Mouse (Mus musculus) T-cell, adult 2 months (primary cell): Measurements from ENCODE around the gene Arid3a.

Source experiments
- DNase-seq: peaks from one replicate; pipeline ENCODE4 v3.0.0; 2022; ENCODE audit warnings: low spot score

Gene Arid3a

DNA sequence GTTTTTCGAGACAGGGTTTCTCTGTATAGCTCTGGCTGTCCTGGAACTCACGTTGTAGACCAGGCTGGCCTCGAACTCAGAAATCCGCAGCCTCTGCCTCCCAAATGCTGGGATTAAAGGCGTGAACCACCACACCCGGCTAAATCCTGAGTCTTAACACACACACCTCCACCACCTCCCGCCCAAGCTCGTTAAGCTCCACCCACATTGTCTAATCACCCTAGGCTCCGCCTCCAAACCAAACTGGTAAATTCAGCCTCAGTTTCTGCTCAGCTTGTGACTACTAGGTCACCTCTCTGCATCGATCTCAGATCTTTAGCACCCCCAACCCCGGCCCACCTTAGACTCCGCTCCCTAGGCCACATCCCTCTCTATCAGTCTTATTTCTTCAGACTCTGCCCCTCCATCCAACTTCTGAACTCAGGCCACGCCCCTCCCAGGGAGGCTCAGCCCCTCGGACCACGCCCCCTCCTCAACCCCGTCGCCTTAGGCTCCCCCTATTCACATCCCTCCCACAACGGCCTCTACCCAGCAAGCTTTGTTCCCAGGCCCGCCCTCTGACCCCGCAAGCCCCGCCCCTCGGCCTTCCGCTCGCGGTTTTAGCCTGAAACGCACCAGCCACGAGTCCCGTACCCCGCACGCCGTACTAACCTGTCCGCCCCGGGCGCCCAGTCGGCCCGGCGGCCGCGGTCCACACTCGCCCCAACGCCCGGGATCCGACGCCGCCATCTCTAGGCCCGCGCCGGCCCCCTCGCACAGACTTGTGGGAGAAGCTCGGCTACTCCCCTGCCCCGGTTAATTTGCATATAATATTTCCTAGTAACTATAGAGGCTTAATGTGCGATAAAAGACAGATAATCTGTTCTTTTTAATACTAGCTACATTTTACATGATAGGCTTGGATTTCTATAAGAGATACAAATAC lies 18.4 kb upstream of the Arid3a start, which contains the start of gene Med16:
Gene Med16 (minus strand): TSS at position 757 of the 925 bp plus-strand sequence.
- peak; percentile 97 for DNase-seq

DNA sequence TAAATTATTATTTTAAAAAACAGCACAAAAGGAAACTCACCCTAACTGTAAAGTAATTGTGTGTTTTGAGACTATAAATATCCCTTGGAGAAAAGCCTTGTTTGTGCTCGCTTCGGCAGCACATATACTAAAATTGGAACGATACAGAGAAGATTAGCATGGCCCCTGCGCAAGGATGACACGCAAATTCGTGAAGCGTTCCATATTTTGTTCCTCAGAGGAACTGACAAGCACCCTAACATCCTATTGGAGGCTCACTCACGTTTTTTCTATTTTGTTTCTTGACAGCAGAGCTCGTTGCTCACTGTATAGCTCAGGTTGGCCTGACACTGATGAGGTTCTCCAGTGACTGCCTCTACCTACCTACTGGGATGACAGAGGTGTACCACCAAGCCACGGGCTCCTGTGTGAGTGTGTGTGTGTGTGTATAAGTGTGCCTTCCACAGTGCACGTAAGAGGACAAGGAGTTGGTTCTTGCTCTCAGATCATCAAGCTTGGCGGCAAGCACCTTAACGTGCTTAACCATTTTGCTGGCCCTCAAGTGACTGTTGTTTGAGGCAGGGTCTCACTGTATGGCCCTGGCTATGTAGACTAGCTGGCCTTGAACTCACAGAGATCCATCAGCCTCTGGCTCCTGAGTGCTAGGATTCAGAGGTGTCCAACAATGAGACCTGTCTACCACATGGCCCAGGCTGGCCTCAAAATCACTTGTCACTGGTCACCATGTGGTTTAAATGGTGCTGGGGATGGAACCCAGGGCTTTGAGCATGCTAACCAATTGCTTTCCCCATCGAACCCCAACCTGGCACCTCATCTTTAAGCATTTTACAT lies 17.5 kb upstream of the Arid3a start:
- DNase-seq, result peak; percentile 45

DNA sequence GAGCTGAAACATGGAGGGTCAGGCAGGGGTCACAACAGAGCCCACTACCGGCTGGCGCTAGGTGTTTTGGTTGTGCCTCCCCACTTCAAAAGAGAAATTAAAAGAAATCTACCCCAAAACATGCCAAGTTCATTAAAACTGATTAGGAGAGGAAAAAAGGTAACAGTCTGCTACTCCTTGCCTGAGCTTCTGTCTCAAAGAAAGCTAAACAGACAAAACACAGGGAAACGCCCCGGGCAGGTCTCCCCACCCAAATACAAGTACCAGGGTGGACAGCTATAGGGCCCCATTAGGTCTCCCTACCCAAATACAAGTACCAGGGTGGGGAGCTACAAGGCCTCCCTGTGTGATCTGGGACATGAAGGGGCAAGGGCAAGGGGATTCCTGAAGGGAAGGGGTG lies 16.3 kb upstream of the Arid3a start, which contains the start of gene Gm26602:
Gene Gm26602 (plus strand): TSS at position 301 of the 400 bp plus-strand sequence.
- no peak for DNase-seq

DNA sequence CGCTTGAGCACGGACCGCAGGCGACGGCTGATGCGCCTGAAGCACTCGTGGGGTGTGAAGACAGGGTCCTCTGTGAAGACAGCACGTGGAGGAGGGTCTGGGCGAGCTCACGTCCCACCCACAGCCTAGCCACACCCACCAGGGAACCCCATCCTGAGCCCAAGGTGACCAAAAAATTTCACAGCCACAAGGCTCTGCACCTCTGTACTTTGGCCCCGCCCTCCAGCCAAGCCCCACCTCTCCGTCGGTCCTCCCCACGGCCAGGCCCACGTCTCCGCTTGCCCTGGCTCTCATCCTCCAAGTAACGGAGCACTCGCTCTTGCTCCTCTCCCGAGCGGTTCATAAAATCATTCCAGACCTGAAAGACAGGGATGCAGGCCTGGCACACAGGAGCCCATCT lies 14.4 kb upstream of the Arid3a start:
- no peak for DNase-seq

DNA sequence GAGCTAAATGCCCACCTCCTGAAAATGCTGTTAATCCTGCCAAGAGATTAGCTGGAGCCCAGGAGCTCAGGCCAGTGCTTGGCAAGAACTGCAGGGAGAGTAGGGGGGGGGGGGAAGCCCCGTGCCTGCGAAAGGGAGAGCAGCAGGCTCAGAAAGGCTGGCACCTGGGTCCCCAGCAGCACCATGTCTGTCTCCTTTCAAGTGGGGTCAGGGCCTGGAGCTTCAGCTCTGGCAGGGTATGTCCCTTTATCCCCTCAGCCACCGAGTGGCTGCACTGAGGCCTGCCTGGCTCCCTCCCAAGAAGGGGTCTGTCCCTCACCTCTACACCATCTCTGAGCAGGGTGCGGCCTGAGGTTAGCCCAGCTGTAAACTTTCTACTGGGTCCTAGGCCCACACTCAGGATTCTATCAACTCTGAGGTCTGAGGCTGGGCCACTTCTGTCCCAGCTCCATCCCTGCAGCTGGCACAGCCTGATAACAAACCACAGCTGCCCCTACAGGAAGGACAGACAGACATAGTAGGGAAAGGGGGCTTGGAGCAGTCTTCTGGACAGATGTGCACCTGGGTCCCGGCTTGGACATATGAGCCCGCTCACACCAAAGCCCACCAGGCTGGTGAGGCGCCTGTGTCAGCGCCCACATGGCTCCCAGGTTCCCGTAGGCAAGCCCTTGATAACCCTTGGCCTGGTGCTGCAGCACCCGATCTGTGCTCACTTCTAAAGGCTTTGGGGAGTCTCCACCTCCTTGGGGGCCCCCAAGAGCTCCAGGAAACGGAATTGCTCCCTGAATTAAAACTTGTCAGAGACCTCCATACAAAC lies 12.5 kb upstream of the Arid3a start:
- DNase-seq, result no peak

DNA sequence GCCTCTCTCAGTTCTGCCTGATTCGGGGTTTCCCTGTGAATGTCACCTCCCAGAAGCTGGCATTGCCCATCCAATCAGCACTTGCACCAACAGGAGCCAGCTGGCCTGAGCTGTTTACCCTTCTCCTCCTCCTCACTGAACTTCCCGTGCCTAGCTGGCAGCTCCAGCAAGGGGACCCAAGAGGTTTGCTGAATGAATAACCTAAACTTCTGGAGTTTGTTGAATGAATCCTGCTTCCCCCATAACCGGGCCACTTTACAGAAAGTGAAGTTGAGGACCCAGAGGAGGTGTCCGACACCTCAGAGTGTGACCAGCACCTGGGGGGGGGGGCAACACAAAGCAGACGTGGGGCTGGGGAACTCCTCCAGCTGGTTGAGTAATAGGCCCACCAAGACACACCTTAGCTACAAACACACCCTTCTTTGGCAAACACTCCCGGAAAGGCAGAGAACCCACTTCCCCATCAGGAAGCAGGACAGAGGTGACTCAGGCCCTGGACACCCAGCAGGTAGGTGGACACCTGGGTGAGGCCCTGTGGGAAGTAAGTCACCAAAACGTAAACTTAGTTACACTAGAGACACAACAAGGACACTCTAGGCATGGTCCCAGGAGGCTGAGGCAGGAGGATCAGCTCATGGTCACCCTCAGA lies 11.8 kb upstream of the Arid3a start:
- DNase-seq, result no peak

DNA sequence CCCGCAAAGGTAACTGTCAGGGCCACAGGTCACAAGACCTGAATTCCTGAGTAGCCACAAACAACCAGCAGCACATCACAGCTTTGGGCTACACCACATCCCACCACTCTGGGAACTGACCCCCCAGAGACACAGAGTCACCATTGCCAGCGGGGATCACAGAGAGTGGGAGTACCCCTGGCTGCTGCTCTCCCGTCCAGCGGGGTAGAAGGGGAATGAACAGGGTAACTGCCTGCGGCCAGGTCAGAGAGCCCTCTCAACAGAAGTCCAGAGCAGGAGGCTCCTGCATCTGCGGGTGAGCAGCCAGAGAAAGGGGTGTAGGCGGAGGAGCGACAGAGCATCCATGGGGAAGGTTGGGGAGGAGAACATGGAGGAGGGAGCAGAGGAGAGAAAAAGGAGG lies 10.8 kb upstream of the Arid3a start:
- no peak for DNase-seq

DNA sequence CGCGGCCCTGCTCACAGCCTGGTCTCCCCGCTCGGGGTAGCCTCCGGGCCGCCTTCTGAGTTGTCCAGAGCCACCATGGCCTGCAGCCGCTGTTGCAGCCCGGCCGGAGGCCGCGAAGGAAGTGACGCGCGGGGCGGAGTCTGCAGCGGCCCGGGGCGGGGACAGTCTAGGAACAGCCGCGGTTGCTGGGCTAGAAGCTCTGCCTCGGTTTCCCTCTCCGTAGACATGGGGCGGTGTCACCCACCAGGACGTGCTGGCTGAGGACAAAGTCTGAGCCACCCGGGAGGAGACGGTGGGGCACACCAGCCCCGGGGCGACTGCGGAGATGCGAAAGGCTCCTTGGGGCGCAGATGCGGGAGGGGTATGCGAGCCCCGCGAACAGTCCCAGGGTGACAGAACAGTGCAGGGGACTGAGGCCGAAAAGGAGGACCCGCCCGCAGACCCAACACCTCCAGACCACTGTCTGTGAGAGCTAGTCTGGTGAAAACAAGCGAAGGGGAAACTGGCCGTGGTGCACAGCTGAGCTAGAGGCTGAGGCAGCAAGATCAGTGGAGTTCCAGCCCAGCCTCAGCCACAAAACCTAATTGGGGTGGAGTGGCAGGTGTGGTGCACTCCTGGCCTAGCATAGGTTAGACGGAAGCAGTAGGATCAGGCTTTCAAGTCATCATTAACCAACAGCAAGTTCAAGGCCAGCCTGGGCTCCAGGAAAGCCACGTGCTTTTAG lies 9.9 kb upstream of the Arid3a start, which contains the start of gene Kiss1r:
Gene Kiss1r (plus strand): TSS at position 164 of the 724 bp plus-strand sequence.
- DNase-seq, result peak; percentile 73

DNA sequence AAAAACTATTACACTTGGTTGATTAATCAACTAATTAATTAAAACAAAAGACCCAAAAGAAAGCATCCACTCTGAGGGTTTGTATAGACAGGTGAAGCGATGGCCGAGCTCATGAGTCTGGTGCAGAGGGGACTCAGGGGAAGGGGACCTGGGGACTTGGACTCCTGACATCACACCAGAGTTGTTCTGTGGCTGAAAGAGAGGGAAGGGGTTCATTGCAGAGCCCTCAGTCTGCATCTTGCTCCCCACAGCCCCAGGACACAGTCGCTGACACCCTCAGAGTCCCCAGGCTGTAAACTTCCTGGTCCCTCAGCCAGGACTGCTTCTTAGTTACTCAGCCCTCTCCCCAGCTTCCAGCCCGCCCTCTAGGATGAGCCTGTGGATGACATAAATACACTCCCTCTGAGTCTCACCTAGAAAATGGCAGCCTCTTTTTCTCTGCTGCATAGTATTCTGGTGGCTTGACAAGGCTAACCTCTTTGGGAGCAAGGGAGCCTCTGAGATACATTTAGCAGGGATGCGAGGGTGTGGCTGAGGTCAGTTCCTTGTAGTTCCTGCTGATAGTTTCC lies 9.2 kb upstream of the Arid3a start:
- no peak for DNase-seq

DNA sequence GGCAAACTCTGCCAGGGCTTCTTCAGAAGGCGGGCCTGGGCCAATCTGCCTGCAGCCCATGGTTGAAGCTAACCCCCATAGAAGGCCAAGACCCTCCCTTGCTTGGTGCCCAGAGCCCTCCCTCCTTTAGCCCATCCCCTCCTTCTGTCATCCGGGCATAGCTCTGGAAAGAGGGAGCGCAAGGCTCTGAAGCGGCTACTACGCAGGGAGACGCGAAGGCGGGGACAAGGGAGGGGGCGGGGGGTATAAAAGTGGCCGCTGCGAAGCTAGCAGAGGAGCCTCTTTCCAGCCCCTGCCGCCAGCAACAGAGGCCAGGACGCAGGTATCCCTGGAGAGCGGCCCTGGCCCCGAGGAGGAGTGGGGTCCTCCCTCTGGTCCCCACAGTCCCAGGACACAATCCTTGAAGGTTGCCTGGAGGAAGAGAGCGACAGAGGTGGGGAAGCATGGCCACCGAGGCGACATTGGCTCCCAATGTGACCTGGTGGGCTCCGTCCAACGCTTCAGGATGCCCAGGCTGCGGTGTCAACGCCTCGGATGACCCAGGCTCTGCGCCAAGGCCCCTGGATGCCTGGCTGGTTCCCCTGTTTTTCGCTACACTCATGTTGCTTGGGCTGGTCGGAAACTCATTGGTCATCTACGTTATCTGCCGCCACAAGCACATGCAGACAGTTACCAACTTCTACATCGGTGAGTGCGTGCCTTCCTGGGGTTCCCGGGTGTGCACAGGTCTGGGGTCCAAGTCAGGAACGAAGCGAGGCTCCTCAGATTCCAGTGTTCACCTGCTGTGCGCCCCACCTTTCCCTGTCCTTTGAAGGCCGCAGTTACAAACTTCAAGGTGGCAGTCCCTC lies 8.4 kb upstream of the Arid3a start:
- DNase-seq, result no peak

DNA sequence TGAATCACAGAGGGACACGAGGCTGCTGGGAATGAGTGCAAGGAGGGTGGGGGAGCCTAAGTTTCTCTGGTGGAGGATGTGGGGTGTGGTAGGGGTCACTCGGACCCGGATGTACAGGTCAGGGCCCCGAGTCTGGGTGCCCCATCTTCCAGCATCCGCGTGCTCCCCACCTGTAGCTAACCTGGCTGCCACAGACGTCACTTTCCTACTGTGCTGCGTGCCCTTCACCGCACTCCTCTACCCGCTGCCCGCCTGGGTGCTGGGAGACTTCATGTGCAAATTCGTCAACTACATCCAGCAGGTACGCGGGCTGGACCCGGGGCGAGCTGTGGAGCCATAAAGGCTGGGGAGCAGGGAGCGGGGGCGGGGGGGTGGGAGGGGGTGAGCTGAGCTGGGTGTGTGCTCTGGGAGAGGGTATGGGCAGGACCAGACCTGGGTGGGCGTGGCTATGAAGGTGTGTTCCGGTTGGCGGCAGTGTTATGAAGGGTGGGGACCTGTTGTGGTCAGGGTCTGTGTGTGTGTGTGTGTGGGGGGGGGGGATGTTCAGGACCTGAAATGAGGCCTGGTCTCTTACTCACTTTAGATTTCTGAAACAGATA lies 7.5 kb upstream of the Arid3a start:
- DNase-seq, result no peak

DNA sequence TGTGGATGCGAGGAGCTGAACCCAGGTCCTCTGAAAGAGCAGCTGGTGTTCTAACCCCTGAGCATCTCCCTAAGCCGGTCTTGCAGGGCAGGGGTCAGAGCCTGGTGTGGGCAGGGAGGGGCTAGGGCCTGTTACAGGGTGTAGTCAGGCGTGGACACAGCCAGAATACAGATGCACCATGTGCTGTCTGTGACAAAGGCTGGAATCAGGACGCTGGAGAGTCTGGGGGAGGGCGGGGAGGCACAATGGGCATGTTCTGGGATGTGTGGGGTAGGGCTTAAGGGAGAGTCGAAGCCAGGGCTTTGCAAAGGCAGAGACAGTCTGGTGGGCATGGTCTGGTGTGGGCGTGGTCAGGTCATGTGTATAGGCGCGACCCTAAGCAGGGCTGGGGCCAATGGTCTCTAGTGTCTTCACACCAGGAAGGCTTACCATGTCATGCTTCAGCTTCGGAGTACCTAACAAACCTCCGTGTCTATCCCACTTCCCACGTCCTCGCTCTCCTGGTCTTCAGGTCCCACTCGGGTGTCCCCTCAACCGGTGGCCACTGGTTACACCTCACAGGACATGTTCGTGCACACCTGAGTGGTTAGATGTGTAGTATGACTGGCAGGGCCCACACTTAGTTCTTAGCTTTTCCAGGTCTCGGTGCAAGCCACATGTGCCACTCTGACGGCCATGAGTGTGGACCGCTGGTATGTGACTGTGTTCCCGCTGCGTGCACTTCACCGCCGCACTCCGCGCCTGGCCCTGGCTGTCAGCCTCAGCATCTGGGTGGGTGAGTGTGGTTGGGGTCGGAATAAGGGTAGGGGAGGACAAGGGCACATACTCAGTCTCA lies 6.6 kb upstream of the Arid3a start:
- DNase-seq, result no peak

DNA sequence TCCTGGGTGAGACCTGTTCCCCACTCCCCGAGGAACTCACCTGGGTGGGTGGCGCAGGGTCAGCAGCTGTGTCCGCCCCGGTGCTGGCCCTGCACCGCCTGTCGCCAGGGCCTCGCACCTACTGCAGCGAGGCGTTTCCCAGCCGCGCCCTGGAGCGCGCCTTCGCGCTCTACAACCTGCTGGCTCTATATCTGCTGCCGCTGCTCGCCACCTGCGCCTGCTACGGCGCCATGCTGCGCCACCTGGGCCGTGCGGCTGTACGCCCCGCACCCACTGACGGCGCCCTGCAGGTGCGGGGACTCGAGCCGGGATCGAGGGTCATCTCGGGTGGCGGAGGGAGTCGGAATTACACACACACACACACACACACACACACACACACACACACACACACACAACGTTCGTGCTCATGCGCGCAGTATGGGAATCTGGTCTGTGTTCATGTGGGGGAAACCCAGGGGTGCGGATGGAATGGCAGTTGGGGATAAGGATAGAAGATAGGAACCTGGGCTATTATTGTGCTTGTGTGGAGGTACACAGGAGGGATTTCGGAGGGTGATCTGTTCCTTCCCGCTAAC lies 5.8 kb upstream of the Arid3a start, which contains the start of gene R3hdm4:
Gene R3hdm4 (minus strand): TSS at position 251 of the 578 bp plus-strand sequence.
- DNase-seq, result no peak

DNA sequence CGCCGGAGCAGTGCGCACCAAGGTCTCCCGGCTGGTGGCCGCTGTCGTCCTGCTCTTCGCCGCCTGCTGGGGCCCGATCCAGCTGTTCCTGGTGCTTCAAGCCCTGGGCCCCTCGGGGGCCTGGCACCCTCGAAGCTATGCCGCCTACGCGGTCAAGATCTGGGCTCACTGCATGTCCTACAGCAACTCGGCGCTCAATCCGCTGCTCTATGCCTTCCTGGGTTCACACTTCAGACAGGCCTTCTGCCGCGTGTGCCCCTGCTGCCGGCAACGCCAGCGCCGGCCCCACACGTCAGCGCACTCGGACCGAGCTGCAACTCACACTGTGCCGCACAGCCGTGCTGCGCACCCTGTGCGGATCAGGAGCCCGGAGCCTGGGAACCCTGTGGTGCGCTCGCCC lies 5.3 kb upstream of the Arid3a start:
- DNase-seq, result no peak

DNA sequence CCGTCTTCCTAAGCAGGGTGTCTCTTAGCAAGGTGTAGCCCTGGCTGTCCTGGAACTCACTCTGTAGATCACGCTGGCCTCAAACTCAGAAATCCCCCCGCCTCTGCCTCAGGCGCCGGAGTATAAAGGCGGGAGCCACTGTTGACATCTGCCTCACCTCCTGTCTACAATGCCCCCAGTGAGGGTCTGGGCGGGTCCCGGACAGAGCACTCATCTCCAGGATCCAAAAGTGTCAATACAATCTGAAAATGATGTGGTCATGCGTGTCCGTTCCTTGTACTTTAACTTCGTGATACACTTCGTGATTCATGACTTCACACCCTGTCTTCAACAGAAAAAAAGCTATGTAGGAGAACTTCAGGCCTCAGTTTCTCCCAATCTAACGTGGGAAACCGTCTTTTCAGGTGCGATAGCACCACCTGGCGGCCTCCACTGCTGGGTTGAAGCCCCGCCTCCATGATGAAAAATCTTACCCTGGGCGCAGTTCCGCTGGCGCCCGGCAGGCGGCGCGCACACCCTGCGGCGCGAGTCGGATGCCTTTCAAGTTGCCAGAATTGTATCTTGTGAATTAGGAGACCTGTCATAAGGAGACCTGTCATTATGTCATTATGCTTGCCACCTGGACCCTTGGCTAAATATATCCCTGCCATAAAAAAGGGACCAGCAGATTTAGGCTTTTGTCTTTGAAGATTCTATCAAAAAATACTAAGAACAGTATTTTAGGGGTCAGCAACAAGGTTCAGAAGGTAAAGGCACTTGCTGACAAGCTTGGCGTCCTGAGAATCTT lies 1.7 kb upstream of the Arid3a start:
- DNase-seq, result peak; percentile 91

DNA sequence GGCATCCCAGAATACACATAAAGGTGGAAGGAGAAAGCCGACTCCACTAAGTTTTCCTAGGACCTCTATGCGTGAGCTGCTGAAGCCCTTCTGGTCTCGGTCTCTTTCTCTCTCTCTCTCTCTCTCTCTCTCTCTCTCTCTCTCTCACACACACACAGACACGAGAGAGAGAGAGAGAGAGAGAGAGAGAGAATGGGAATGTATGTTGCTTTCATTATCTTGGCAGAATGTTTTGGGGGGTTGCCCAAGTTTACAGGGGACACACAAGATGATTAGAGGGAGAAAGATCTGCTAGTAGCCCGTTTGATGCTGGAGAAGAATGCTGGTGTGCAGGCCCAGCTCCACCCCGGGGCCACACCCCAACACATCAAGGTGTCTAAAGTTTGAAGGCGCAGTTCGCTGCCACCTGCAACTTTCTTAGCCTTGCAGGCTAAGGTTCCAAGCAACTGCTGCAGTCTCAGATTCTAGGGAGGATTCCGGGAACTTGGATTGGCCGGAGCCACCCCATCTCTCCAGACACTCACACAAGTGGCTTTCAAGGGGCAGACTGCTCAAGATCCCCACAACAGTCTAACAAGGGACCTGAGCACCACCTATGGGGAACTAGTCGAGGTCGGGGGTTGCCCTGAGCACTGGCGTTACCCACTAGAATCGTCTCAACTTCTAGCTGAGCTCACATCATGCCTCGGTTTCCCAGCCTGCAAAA lies 905 bp upstream of the Arid3a start:
- DNase-seq, result peak; percentile 34
